Mouse (Mus musculus) adrenal gland, adult 8-10 months (tissue): ENCODE measurements around the gene Evi2b. TPM values are rescaled to one million over a fixed set of nuclear protein-coding genes. Genes with fewer than 3 reads are reported as not detected.

ENCODE experiments used
- DNase-seq: peaks from one replicate; pipeline ENCODE4 v3.0.0; 2022
- total RNA-seq, 4 experiments: library from RNA; stranded (reverse); gene quantifications; 2 replicates each; pipeline ENCODE4 v1.2.4; 2022

Evi2b gene
- total RNA-seq, 4 experiments from 2014 or later, result 0.94 to 5.3 (median 3.7) TPM

- no peak for DNase-seq
Measured at GRCm38 (mm10) chr11:79521930-79522329, 1.6 kb downstream of the Evi2b start.

- no peak for DNase-seq
Measured at GRCm38 (mm10) chr11:79520772-79521171, 2.8 kb downstream of the Evi2b start.

GRCm38 (mm10) chr11:79519878-79520291 is 3.7 kb downstream of the Evi2b start:
- no peak for DNase-seq

- no peak for DNase-seq
Measured at GRCm38 (mm10) chr11:79519299-79519698, 4.3 kb downstream of the Evi2b start.

DNA sequence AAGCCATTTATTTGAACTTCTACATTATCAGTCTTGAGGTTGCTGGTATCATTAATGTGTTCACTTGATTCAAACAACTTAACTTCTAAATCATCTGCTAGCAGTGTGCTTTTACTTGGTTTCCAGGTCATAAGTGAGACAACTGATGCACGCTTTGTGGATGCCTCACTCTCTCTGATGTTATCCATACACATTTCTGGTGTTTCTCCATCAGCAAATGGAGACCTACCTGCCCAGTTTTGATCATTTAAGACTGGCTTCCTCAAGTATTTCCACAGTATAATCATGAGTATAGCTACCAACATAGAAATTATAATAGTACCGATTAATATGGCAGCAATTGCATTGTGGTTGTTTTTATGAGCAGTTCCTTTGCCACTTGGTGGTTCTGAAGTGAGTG is 7.8 kb downstream of the Evi2b start:
- DNase-seq, result no peak

DNA sequence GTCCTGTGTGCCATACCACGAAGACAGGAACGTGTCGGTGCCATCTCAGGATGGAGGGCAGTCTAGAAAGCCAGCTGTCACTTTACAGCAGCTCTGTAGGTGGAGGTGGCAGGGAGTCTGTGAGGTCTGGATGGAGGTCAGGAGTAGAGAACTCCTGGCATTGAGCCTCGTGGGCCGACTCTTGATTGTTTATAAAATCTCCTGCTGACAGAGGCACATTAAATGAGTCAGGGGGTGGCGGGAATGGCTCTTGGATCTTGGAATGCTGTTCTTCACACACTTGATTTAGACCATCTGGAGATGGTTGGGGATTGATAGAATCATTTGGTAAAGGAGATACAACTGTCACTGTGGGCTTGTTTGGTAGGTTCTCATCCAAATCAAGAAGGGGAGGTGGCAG is 8.2 kb downstream of the Evi2b start:
- DNase-seq, result no peak

- DNase-seq, result no peak
Measured at GRCm38 (mm10) chr11:79511970-79512369, 11.6 kb downstream of the Evi2b start.

- no peak for DNase-seq
Measured at GRCm38 (mm10) chr11:79504506-79504905, 19.1 kb downstream of the Evi2b start.

GRCm38 (mm10) chr11:79503845-79504244 is 19.7 kb downstream of the Evi2b start, which contains the start of gene Omg:
Gene Omg, minus strand, starts transcription at chr11:79504084.
- DNase-seq, result no peak

- no peak for DNase-seq
Measured at GRCm38 (mm10) chr11:79502917-79503316, 20.6 kb downstream of the Evi2b start.

- no peak for DNase-seq
Measured at GRCm38 (mm10) chr11:79494976-79495800, 28.4 kb downstream of the Evi2b start.

GRCm38 (mm10) chr11:79484721-79485120 is 38.8 kb downstream of the Evi2b start:
- DNase-seq, result no peak

DNA sequence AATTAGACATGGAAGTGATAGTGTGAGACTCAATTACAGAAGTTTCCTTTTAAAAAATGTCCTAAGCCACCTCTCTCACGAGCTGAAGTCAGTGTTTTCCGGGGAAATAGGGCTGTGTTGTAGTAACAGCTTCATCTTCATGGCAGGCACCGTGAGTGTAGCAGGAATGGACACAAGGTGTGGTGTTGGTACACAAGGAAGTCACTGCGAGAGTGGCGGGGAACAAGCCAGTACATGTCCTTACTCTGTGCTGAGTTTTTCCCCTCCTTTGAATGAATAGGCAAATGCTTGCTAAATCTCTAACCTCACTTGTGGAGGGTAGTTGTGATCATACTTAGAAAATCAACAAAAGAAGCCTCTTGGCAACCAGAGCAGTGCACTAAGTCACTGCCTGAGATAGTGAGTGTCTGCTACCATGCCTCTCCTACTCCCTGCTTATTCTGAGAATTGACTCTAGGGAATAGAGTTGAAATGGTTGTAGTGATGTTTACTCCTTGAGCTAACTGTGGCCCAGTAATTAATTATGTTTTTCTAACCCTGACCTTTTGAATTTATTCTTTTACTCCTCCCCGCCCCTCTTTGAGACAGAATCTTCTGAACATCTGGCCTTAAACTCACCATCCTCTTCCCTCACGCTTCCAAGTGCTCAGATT is 39.6 kb downstream of the Evi2b start:
- DNase-seq, result no peak

GRCm38 (mm10) chr11:79483392-79483791 is 40.2 kb downstream of the Evi2b start:
- DNase-seq, result no peak

- DNase-seq, result no peak
Measured at GRCm38 (mm10) chr11:79468097-79468496, 55.5 kb downstream of the Evi2b start.

Other genes starting within 250 kb of the Evi2b start
- gene Gm9964, start 226.9 kb downstream of the Evi2b start, total RNA-seq, result not detected
- gene Nf1, start 184.1 kb downstream of the Evi2b start, total RNA-seq, result 10 to 100 TPM; 62.4 to 91.7 (median 77.9) TPM
- 10 to 100 TPM in 1 of 4 experiments, 1 to 10 TPM in 3; 6.7 to 12.9 (median 8.5) TPM for gene Omg, start 19.7 kb downstream of the Evi2b start, total RNA-seq
- under 1 TPM; 0.12 to 0.35 (median 0.21) TPM for gene Evi2, start 6.8 kb upstream of the Evi2b start, total RNA-seq
- gene Evi2a, start 6.8 kb upstream of the Evi2b start, total RNA-seq, result 1 to 10 TPM; 3.2 to 7.0 (median 4.9) TPM
- 10 to 100 TPM in 2 of 4 experiments, 1 to 10 TPM in 2; 4.7 to 20.6 (median 10.4) TPM for gene Rab11fip4, start 67.5 kb upstream of the Evi2b start, total RNA-seq